8 mouse cellular contexts compared by ENCODE assay signal in genomic region chr10:45468180-45468915, GRCm38 (mm10). TPM values are rescaled to one million over a fixed set of nuclear protein-coding genes. Genes with fewer than 3 reads are reported as not detected.
DNase-seq lines count a peak whose midpoint lies in the region; ATAC-seq lines count a peak whose summit lies in the region.
"Had no signal": no experiment of that assay in that cellular context is flagged by ENCODE, and none has a peak within 500 bp of the region (broad histone marks: within the 10 kb centered on the region; RNA-seq: fewer than 3 reads in every experiment).

No protein-coding gene starts in this region.

- H3K27me3 ChIP-seq in liver, embryonic 11.5 days (replicated peaks; ENCODE audit: control insufficient read depth, insufficient read depth, low read length): no peaks in the 10 kb centered on the region
- H3K27me3 ChIP-seq in embryonic facial prominence, embryonic 10.5 days (replicated peaks; ENCODE audit: low read depth, poor library complexity, severe bottlenecking): no peaks in the 10 kb centered on the region
- H3K27me3 ChIP-seq in hindbrain, embryonic 15.5 days: peaks cover 11% of the 10 kb centered on the region
- peaks cover 7% of the 10 kb centered on the region; the same call in 1 of the 2 replicates for H3K27me3 ChIP-seq in midbrain, embryonic 14.5 days (ENCODE audit: control insufficient read depth, insufficient read depth, low read length)

- WGBS in liver, embryonic 11.5 days: 42% methylated on average over 4 of the region's 4 CpGs
- WGBS in embryonic facial prominence, embryonic 10.5 days: 45% methylated on average over 4 of the region's 4 CpGs
- WGBS in hindbrain, embryonic 15.5 days: 51% methylated on average over 4 of the region's 4 CpGs
- WGBS in midbrain, embryonic 14.5 days: 35% methylated on average over 4 of the region's 4 CpGs

- H3K36me3 ChIP-seq in liver, embryonic 11.5 days (ENCODE audit: control insufficient read depth, insufficient read depth, low read length): no peaks in the 10 kb centered on the region
- peaks cover 4% of the 10 kb centered on the region for H3K36me3 ChIP-seq in embryonic facial prominence, embryonic 10.5 days (replicated peaks)
- no peaks in the 10 kb centered on the region for H3K36me3 ChIP-seq in hindbrain, embryonic 15.5 days
- H3K36me3 ChIP-seq in midbrain, embryonic 14.5 days (ENCODE audit: control insufficient read depth, insufficient read depth, low read length): no peaks in the 10 kb centered on the region

- no peaks in the 10 kb centered on the region for H3K9me3 ChIP-seq in liver, embryonic 11.5 days (ENCODE audit: control insufficient read depth, low read length)
- H3K9me3 ChIP-seq in embryonic facial prominence, embryonic 10.5 days: no peaks in the 10 kb centered on the region
- no peaks in the 10 kb centered on the region for H3K9me3 ChIP-seq in hindbrain, embryonic 15.5 days
- H3K9me3 ChIP-seq in midbrain, embryonic 14.5 days (ENCODE audit: control insufficient read depth, low read length): no peaks in the 10 kb centered on the region

- no peak for ATAC-seq in liver, embryonic 11.5 days (replicated peaks; ENCODE audit: low FRiP score)
- no peak for ATAC-seq in hindbrain, embryonic 15.5 days (ENCODE audit: low FRiP score, low read depth)
- ATAC-seq in midbrain, embryonic 14.5 days (ENCODE audit: low FRiP score, low TSS enrichment): no peak

- peak overlapping the region; percentile 51; the same call in 1 of the 2 replicates for H3K9ac ChIP-seq in liver, embryonic 11.5 days (ENCODE audit: low read depth, low read length)
- H3K9ac ChIP-seq in hindbrain, embryonic 15.5 days: no peak overlapping the region
- H3K9ac ChIP-seq in midbrain, embryonic 14.5 days (replicated peaks; ENCODE audit: low read length): no peak overlapping the region

- H3K27ac ChIP-seq in liver, embryonic 11.5 days (ENCODE audit: low read depth, low read length): no peak overlapping the region
- H3K27ac ChIP-seq in embryonic facial prominence, embryonic 10.5 days (replicated peaks): peak overlapping the region; percentile 97
- H3K27ac ChIP-seq in hindbrain, embryonic 15.5 days (replicated peaks): no peak overlapping the region
- no peak overlapping the region for H3K27ac ChIP-seq in midbrain, embryonic 14.5 days (replicated peaks; ENCODE audit: low read depth, low read length)

- no peak for DNase-seq in liver, embryonic 11.5 days (ENCODE audit: low spot score)
- no peak for DNase-seq in liver
- no peak for DNase-seq in embryonic facial prominence, embryonic 10.5 days (ENCODE audit: low spot score)
- no peak for DNase-seq in midbrain, embryonic 14.5 days
- no peak for DNase-seq in B cell, adult 2 months
- DNase-seq in layer of hippocampus, adult 9-11 months: no peak
- DNase-seq: cerebellum, adult 18-20 months had no signal

- H3K4me2 ChIP-seq in liver, embryonic 11.5 days: peak overlapping the region; percentile 89
- H3K4me2 ChIP-seq in hindbrain, embryonic 15.5 days: peak overlapping the region; percentile 59
- H3K4me2 ChIP-seq in midbrain, embryonic 14.5 days (ENCODE audit: low read length): peak overlapping the region; percentile 64

- peaks cover 15% of the 10 kb centered on the region for H3K4me1 ChIP-seq in liver, embryonic 11.5 days (replicated peaks; ENCODE audit: control insufficient read depth, insufficient read depth, low read length)
- peaks cover 48% of the 10 kb centered on the region for H3K4me1 ChIP-seq in embryonic facial prominence, embryonic 10.5 days
- H3K4me1 ChIP-seq in hindbrain, embryonic 15.5 days (replicated peaks): peaks cover 21% of the 10 kb centered on the region
- peaks cover 11% of the 10 kb centered on the region for H3K4me1 ChIP-seq in midbrain, embryonic 14.5 days (ENCODE audit: control insufficient read depth, insufficient read depth, low read length)

- H3K4me3 ChIP-seq in liver, embryonic 11.5 days (ENCODE audit: low read depth, low read length): peak overlapping the region; percentile 66
- H3K4me3 ChIP-seq in embryonic facial prominence, embryonic 10.5 days: peak overlapping the region; percentile 71
- H3K4me3 ChIP-seq in hindbrain, embryonic 15.5 days: peak overlapping the region; percentile 34; the same call in 1 of the 2 replicates
- H3K4me3 ChIP-seq in midbrain, embryonic 14.5 days (replicated peaks; ENCODE audit: low read depth, low read length): peak overlapping the region; percentile 42; the same call in 1 of the 2 replicates

RNA-seq across cellular contexts. Expression of gene Lin28b, which starts 17.8 kb away (rescaled TPM):
- polyA plus RNA-seq in liver, embryonic 11.5 days (2014; fragmentation: Nextera tagmentation; extraction: Ambion mirVana): 34.2 and 36.4 TPM in 2 replicates
- 42.2 and 52.5 TPM in 2 replicates for polyA plus RNA-seq in embryonic facial prominence, embryonic 10.5 days (2016; fragmentation: Nextera tagmentation; extraction: Ambion mirVana)
- 6.5 and 7.5 TPM in 2 replicates for polyA plus RNA-seq in hindbrain, embryonic 15.5 days (2015; fragmentation: Nextera tagmentation; extraction: Ambion mirVana)
- 8.4 and 11.0 TPM in 2 replicates for polyA plus RNA-seq in midbrain, embryonic 14.5 days (2014; fragmentation: Nextera tagmentation; extraction: Ambion mirVana)
